Mouse (Mus musculus) hindbrain, embryonic 12.5 days (tissue): ENCODE measurements at regions not wholly inside any gene's neighbourhood (a gene's known extent, or its start where the extent isn't known, plus 50 kb on each side); places are given as distances from the start of the nearest gene placed in this dataset.

Experiments used
- ATAC-seq: fragments of 200-750 bp; cut with Nextera tagmentation; 2 replicates; pipeline ENCODE4 v1.8.0; 2017; ENCODE audit warnings: moderate TSS enrichment; ENCODE audit not compliant: low FRiP score
- H3K27ac ChIP-seq: fragments of 300-500 bp; sonication (generic); 2 replicates; pipeline ENCODE4 v1.5.1; 2016; ENCODE audit warnings: mild to moderate bottlenecking
- H3K27me3 ChIP-seq: fragments of 300-500 bp; sonication (generic); 2 replicates; pipeline ENCODE4 v1.6.1; 2016; ENCODE audit warnings: mild to moderate bottlenecking
- H3K36me3 ChIP-seq: fragments of 300-500 bp; sonication (generic); 2 replicates; pipeline ENCODE4 v1.6.1; 2016; ENCODE audit warnings: mild to moderate bottlenecking
- H3K4me1 ChIP-seq: fragments of 300-500 bp; sonication (generic); 2 replicates; pipeline ENCODE4 v1.6.1; 2016
- H3K4me2 ChIP-seq: fragments of 300-500 bp; sonication (generic); replicated peaks from 2 replicates; pipeline ENCODE4 v1.6.1; 2016; ENCODE audit warnings: mild to moderate bottlenecking
- H3K4me3 ChIP-seq: fragments of 300-500 bp; sonication (generic); 2 replicates; pipeline ENCODE4 v1.5.1; 2016; ENCODE audit warnings: mild to moderate bottlenecking
- H3K9ac ChIP-seq: fragments of 300-500 bp; sonication (generic); 2 replicates; pipeline ENCODE4 v1.6.1; 2016; ENCODE audit warnings: mild to moderate bottlenecking, moderate library complexity
- H3K9me3 ChIP-seq: fragments of 300-500 bp; sonication (generic); replicated peaks from 2 replicates; pipeline ENCODE4 v1.6.1; 2016; ENCODE audit warnings: mild to moderate bottlenecking
- WGBS: fragments of 180-500 bp; shearing (Covaris S2); methylation state at CpG from one replicate; pipeline ENCODE4 v1.1.7; 2016; 5-methylcytosine and 5-hydroxymethylcytosine counted together

DNA sequence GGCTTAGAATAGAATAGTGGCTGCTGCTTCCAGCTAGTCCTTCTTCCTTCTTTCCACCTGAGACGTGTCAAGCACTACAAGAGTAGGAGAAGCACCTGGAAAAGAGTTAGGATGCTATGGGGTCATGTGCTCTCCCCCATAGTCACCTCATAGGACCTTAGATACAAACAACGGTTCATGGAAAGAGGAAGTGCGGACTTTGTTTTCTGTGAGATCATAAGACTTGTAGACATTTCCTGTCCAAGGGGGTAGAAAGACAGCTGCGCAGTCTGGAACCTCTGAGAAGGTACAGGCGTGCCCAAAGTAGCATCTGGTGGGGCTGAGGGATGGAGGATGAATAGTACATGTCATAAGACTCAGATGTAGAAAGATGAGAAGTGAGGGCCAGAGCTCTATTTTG is 125.6 kb upstream of the Fbxo11 start:
- Histone ChIP-seq H3K36me3 (no peaks in the 10 kb centered on the region), H3K9me3 (no peaks in the 10 kb centered on the region), H3K4me2 (no peak overlapping the region), H3K4me1 (no peaks in the 10 kb centered on the region), H3K4me3 (no peak overlapping the region), H3K9ac (no peak overlapping the region), H3K27me3 (no peaks in the 10 kb centered on the region), H3K27ac (no peak overlapping the region)
- no peak for ATAC-seq
- 91% methylated on average over 5 of the region's 5 CpGs for WGBS

DNA sequence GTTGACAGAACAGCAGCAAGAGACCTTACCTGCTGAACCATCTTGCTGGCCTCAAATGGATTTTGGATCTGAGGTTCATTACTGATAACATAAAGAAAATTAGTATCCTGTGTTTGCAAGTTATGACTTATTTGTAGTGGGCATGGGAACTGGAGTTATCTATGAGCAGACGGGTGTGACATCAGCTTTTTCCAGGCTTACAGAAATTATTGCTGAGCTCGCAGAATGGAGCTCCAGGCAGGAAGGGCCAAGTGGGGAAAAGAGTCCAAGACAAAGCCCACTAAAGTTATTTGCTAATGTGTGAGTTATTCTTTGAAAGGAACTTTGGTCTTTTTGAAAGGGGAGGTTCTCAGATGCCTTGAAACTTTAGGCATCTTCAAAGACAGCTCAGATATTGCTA is 126.4 kb upstream of the Fbxo11 start:
- WGBS, result 88% methylated on average over 2 of the region's 2 CpGs

DNA sequence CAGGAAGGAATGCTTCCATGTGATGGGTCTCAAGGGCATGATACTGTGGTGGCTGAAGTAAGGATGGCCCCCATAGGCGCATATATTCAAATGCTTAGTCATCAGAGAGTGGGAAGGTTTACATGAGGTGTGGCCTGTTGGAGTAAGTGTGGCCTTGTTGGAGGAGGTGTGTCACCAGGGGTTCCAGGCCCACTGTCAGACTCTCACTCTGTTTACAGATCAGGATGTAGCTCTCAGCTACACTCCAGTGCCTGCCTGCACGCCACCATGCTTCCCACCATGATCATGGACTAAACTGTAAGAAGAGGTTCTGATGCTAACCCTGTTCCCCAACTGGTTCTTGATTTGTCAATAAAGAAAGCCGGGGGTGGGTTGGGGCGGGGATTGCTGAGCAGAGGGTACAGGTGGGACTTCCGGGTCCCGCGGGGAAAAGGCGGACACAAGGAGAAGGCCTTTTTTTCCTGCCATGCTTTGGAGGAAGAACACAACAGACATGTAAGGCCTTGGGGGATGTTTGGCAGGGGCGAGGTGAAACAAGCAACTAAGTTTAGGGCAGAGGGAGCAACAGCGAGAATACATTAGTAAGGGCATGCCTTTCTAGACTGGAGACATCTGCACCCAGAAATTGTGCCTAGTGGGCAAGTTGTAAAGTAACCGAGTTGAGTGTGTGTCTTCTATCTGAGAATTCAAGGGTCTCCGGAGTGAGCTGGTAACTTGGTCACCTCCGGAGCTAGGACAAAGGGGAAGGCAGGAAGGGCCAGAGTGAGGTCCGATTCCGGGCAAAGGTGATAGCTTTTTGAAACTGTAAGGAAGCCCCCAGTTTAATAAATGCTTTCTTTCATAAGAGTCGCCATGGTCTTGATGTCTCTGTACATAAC is 127.1 kb upstream of the Fbxo11 start:
- H3K27me3 ChIP-seq, result no peaks in the 10 kb centered on the region
- no peak for ATAC-seq
- no peaks in the 10 kb centered on the region for H3K9me3 ChIP-seq
- no peak overlapping the region for H3K4me2 ChIP-seq
- no peak overlapping the region for H3K4me3 ChIP-seq
- H3K9ac ChIP-seq, result no peak overlapping the region
- no peaks in the 10 kb centered on the region for H3K4me1 ChIP-seq
- 91% methylated on average over 16 of the region's 16 CpGs for WGBS
- no peak overlapping the region for H3K27ac ChIP-seq
- H3K36me3 ChIP-seq, result no peaks in the 10 kb centered on the region

More for the DNA sequence above, 126.4 kb upstream of the Fbxo11 start:
- Histone ChIP-seq H3K4me1 (no peaks in the 10 kb centered on the region), H3K4me2 (no peak overlapping the region), H3K27me3 (no peaks in the 10 kb centered on the region), H3K9me3 (no peaks in the 10 kb centered on the region), H3K36me3 (no peaks in the 10 kb centered on the region), H3K27ac (no peak overlapping the region), H3K9ac (no peak overlapping the region), H3K4me3 (no peak overlapping the region)
- no peak for ATAC-seq

DNA sequence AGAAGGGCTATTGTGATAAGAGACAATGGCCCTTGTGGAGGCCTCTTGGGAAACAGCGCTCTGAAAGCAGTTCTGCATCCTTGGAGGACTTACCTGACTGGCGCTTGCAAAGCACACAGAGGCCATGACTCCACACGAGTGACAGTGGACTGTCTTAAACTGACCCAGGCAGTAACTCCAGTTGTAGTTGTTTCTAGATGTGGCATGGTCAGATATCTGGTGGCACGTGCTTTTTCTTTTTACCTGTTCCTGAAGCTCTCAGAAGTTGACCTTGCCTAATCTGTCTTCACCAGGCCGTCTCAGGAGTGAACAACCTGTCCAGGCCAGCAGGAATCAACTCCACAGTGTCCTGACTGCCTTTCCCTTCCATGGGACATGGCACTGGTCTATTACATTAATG is 129.6 kb upstream of the Fbxo11 start:
- Histone ChIP-seq H3K36me3 (no peaks in the 10 kb centered on the region), H3K4me2 (no peak overlapping the region), H3K9me3 (no peaks in the 10 kb centered on the region), H3K27me3 (no peaks in the 10 kb centered on the region), H3K4me1 (no peaks in the 10 kb centered on the region), H3K27ac (no peak overlapping the region), H3K9ac (no peak overlapping the region), H3K4me3 (no peak overlapping the region)
- ATAC-seq, result no peak
- WGBS, result 91% methylated on average over 5 of the region's 5 CpGs

DNA sequence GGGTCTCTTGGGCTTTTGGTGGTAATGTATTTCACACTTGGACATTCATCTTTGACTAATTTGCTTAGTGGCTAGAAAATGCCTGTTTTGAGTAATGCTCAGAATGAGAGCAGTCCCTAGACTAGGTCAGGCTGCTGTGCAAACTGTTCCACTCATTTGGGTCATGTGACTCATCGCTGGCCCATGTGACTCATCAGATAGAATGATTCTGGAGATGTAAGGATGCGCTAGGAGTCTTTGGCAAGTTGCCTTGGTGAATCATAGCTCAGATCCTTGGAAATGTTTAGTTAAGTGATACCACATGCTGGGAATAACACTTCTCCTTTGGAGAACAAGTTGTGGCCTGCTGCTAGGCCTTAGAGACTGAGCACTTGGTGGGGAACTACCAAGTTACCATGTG is 130.2 kb upstream of the Fbxo11 start:
- 90% methylated on average over 2 of the region's 2 CpGs for WGBS
- no peaks in the 10 kb centered on the region for H3K9me3 ChIP-seq
- no peak for ATAC-seq
- no peaks in the 10 kb centered on the region for H3K4me1 ChIP-seq
- no peaks in the 10 kb centered on the region for H3K27me3 ChIP-seq
- no peak overlapping the region for H3K4me2 ChIP-seq
- no peak overlapping the region for H3K4me3 ChIP-seq
- no peak overlapping the region for H3K27ac ChIP-seq
- no peaks in the 10 kb centered on the region for H3K36me3 ChIP-seq
- no peak overlapping the region for H3K9ac ChIP-seq

DNA sequence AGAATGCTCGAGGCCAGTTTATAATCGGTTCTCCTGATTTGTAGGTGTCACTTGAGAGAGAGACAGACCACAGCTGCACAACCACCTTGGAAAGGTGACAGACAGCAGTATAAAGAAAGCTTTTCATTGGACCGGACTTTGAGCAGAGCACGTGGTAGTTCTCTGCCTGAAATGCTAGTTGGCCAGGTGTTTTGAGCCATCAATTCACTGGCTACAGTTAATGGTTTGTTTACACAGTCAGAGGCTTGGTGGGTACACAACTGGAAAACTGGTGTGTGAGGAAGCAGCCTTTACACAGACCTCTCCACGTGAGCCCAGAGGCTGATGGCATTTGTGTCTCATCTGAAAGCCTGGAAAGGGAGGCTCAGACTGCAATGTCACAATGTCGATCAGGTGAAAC is 130.8 kb upstream of the Fbxo11 start:
- no peak for ATAC-seq
- no peaks in the 10 kb centered on the region for H3K27me3 ChIP-seq
- no peaks in the 10 kb centered on the region for H3K4me1 ChIP-seq
- H3K27ac ChIP-seq, result no peak overlapping the region
- H3K4me2 ChIP-seq, result no peak overlapping the region
- H3K9me3 ChIP-seq, result no peaks in the 10 kb centered on the region
- H3K4me3 ChIP-seq, result no peak overlapping the region
- no peak overlapping the region for H3K9ac ChIP-seq
- H3K36me3 ChIP-seq, result no peaks in the 10 kb centered on the region
- 89% methylated on average over 6 of the region's 6 CpGs for WGBS

DNA sequence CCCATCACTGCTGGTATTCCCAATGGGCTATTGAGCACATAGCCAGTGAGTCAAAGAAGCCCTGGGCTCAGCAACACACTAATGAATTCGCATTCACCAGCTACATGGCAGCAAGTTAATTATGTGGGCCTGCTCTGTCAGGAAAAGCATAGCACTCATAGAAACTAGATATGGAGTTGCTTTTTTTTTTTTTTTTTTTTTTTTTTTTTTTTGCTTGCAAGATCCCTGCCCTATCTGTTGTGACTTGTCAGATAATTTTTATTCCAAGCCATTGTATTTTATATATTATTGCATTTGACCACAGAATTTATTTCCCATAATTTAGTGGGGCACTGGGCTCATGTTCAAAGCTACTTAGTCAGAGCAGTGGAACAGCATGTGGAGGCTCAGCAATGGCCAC is 131.2 kb upstream of the Fbxo11 start:
- Histone ChIP-seq H3K4me3 (no peak overlapping the region), H3K9ac (no peak overlapping the region), H3K9me3 (no peaks in the 10 kb centered on the region), H3K27ac (no peak overlapping the region), H3K36me3 (no peaks in the 10 kb centered on the region), H3K27me3 (no peaks in the 10 kb centered on the region), H3K4me1 (no peaks in the 10 kb centered on the region), H3K4me2 (no peak overlapping the region)
- 83% methylated on average over 1 of the region's 1 CpGs for WGBS
- ATAC-seq, result no peak

DNA sequence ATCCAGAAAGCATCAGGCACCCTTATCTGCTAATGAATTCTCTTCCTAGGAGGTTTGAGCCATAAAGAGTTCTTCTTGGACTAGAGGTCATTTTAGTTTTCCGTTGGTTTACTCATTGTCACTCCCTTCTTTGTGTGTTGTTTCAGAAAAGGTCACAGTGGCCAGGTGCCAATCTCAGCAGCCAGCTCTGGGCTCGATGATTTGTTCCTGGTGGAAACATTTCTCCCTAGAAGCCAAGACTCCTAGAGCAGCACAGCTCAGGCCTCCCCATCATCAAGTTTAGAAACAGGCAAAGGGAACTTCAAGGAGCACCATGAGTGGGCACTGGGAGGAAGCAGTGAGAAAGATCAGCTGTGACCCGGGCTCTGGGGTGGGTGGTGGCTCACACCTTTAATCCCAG is 132.3 kb upstream of the Fbxo11 start:
- no peaks in the 10 kb centered on the region for H3K9me3 ChIP-seq
- H3K36me3 ChIP-seq, result no peaks in the 10 kb centered on the region
- WGBS, result 66% methylated on average over 3 of the region's 3 CpGs
- no peaks in the 10 kb centered on the region for H3K4me1 ChIP-seq
- no peak overlapping the region for H3K9ac ChIP-seq
- H3K27me3 ChIP-seq, result no peaks in the 10 kb centered on the region
- no peak for ATAC-seq
- H3K4me3 ChIP-seq, result no peak overlapping the region
- no peak overlapping the region for H3K27ac ChIP-seq
- no peak overlapping the region for H3K4me2 ChIP-seq

DNA sequence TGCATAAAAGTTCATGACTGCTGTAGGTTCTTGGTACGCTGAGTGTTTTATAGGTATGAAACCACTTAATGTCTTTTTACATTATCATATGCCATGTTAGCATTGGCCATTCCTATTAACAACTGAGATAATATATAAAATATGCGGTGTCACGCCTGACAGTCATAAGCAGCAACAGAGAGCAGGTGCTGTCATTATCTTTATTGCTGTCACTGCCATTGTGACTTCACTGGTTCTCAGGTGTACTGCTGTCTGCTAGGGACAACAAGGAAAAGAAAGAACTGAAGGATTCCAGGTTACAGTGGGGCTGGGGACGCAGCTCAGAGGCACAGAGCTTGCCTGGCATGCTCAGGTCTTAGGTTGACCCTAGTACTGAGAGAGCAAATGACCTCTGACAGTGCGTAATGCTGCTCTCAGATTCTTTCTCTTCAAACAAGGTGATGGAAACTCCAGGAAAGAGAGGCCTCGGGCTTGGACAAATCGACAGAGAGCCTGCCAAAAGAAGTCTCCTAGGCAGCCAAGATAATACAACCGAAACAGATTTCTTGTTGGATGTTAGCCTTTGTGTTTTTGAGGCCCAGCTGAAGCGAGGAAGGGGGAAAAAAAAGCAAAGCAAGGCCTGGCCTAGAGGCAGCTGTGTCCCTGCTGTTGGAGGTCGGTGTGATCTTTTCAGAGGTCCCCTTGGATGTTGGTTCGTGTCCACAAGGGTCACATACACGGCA is 136.3 kb upstream of the Fbxo11 start:
- Histone ChIP-seq H3K4me2 (no peak overlapping the region), H3K9me3 (no peaks in the 10 kb centered on the region), H3K9ac (no peak overlapping the region), H3K27ac (no peak overlapping the region), H3K4me3 (no peak overlapping the region), H3K36me3 (no peaks in the 10 kb centered on the region), H3K4me1 (no peaks in the 10 kb centered on the region), H3K27me3 (no peaks in the 10 kb centered on the region)
- WGBS, result 73% methylated on average over 12 of the region's 12 CpGs
- ATAC-seq, result no peak

DNA sequence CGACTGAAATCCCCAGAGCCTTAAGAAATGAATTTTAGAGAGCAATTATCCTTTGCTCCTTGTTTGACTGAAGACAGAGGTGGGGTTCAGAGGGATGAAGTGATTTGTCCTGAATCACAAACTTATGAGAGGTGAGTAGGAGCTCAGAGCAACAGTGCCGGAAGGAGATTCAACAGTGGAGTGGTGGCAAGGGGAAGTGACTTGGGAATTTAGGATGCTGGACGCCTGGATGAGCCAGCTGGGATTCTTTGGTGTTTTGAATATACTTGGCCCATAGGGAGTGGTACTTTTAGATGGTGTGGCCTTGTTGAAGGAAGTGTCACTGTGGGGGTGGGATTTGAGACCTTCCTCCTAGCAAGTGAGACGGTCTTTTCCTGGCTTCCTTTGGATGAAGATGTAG is 137.1 kb upstream of the Fbxo11 start:
- no peak for ATAC-seq
- no peaks in the 10 kb centered on the region for H3K27me3 ChIP-seq
- no peak overlapping the region for H3K27ac ChIP-seq
- H3K9me3 ChIP-seq, result no peaks in the 10 kb centered on the region
- H3K4me1 ChIP-seq, result no peaks in the 10 kb centered on the region
- H3K36me3 ChIP-seq, result no peaks in the 10 kb centered on the region
- H3K9ac ChIP-seq, result no peak overlapping the region
- WGBS, result 86% methylated on average over 4 of the region's 4 CpGs
- H3K4me2 ChIP-seq, result no peak overlapping the region
- no peak overlapping the region for H3K4me3 ChIP-seq

DNA sequence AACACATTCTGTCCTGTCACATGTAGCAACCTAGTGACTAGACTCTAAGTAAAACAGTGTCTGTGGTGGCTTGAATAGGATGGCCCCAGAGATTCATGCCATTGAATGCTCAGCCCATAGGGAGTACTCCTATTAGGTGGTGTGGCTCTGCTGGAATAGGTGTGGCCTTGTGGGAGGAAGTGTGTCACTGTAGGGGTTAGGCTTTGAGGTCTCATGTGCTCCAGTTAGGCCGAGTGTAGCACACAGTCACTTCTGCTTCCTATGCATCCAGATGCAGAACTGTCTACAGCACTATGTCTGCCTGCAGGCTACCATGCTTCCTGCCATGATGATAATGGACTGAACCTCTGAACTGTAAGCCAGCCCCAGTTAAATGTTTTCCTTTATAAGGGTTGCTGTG is 144.5 kb upstream of the Fbxo11 start:
- no peak overlapping the region for H3K27ac ChIP-seq
- no peaks in the 10 kb centered on the region for H3K4me1 ChIP-seq
- no peak overlapping the region for H3K9ac ChIP-seq
- no peaks in the 10 kb centered on the region for H3K9me3 ChIP-seq
- H3K4me3 ChIP-seq, result no peak overlapping the region
- H3K4me2 ChIP-seq, result no peak overlapping the region
- H3K36me3 ChIP-seq, result no peaks in the 10 kb centered on the region
- ATAC-seq, result no peak
- 85% methylated on average over 1 of the region's 1 CpGs for whole genome bisulfite sequencing
- H3K27me3 ChIP-seq, result no peaks in the 10 kb centered on the region

DNA sequence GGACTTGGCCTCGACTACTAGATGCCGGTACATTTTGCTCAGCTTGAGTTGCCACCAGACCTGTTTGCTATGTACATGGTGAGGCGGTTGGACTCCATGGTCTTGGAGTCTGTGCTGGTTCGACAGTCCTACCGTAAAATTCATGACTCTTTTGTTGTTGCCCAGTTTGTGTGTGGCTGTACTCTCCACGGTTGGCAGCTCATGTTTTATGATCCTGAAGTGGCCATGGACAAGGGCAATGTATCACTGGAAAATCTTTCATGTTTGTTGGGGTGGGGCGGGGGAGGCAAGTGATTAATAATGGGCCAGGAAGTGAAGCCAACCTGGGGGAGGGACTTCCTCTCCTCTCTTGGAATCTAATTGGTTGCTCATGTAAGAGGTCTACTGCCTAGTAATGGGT is 147.0 kb upstream of the Fbxo11 start:
- WGBS, result 88% methylated on average over 7 of the region's 7 CpGs
- no peaks in the 10 kb centered on the region for H3K27me3 ChIP-seq
- no peak overlapping the region for H3K27ac ChIP-seq
- H3K4me1 ChIP-seq, result no peaks in the 10 kb centered on the region
- no peak overlapping the region for H3K4me3 ChIP-seq
- H3K9me3 ChIP-seq, result no peaks in the 10 kb centered on the region
- no peaks in the 10 kb centered on the region for H3K36me3 ChIP-seq
- H3K9ac ChIP-seq, result no peak overlapping the region
- no peak overlapping the region for H3K4me2 ChIP-seq
- no peak for ATAC-seq

DNA sequence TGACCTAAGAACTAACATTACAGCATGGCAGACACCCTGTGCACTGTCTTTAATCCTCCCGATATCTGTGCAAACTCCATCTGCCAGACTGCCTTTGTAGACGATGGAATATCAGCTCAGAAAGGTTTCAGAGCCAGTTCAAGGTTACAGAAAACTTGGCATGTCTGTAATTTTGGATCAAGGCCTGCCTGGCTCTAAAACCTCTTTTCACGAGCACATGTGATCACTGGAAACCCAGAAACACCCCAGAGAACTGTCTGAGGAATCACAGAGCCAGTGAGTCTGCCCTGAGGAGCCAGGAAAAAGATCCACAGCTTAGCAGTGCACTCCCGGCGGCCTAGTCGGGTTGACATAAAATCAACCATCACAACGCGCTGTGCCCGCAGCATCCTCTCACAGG is 149.7 kb upstream of the Fbxo11 start:
- H3K4me1 ChIP-seq, result no peaks in the 10 kb centered on the region
- WGBS, result 87% methylated on average over 9 of the region's 9 CpGs
- no peaks in the 10 kb centered on the region for H3K9me3 ChIP-seq
- no peak for ATAC-seq
- H3K9ac ChIP-seq, result no peak overlapping the region
- no peak overlapping the region for H3K4me3 ChIP-seq
- H3K4me2 ChIP-seq, result no peak overlapping the region
- no peak overlapping the region for H3K27ac ChIP-seq
- H3K36me3 ChIP-seq, result no peaks in the 10 kb centered on the region
- no peaks in the 10 kb centered on the region for H3K27me3 ChIP-seq
